Mouse (Mus musculus): ENCODE data around the gene Pgm1.

The Pgm1 gene

DNA sequence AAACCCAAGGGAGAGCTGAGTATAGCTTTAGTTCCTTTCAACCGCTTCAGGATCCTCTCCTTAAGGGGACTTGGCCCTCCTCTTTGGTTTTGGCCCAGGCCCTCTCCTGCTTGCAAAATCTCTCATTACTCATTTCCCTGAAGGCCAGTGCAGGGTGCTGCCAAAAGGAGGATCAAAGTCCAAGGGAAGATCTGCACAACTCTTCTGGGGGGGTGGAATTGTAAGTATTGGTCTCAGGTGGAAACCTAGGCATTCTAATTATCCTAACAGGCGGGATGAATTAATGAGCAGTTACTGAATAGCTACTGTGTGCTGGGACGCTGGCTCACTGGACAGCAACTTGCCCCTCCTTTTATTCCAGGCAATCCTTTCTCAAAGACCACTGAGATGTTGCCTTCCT lies 82.3 kb downstream of the Pgm1 start:
- no peak for DNase-seq (ENCODE audit: low read depth, low spot score)

DNA sequence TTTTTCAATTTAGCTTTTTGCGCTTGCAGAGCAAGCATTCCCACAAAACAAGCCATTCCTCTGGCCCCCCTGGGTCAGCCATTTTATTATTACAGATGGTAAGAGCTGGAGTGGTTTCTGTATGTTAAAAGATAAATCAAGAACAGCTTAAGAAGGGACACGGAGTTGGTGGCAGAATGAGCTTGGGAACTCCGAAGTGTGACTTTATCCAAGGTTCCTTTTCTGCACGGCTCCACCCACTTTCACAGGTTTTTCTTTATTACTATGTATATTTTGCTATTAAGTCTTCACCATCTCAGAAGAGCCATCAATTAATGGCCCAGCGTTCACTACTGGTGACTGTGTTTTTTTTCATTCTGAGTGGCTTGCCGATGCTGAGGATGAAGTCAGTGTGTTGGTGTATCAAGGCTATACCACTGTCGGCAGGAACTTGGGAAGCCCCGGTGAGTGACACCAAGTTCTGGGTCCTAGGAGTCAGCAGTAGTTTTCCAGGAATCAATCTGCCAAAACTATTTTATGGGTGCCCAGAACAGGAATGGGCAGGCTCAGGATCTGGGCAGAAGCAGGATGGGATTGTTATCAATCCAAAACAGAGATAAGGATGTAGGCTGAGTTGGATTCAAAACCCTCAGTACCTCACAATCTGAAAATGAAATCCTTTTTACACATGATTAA lies 83.3 kb downstream of the Pgm1 start:
- no peak for DNase-seq (ENCODE audit: low read depth, low spot score)

DNA sequence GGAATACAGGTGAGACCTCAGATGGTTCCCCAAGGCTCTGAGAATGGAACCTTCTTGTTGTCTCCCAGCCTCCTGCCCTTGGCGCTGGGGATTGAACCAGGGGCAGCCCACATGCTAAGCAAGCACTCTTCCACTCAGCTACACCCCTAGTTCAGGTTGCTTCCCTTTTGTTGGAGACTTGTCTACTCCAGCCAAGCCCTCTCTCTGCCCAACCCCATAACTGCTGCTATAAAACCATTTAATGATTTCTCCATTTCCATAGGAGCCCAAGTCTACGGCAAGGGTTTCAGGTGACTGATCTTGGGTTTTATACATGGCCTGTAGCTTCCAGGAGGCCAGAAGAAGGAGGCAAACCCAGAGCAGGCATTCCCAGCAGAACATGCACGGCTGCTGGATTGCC lies 98.6 kb downstream of the Pgm1 start:
- no peak for DNase-seq (ENCODE audit: low read depth, low spot score)

DNA sequence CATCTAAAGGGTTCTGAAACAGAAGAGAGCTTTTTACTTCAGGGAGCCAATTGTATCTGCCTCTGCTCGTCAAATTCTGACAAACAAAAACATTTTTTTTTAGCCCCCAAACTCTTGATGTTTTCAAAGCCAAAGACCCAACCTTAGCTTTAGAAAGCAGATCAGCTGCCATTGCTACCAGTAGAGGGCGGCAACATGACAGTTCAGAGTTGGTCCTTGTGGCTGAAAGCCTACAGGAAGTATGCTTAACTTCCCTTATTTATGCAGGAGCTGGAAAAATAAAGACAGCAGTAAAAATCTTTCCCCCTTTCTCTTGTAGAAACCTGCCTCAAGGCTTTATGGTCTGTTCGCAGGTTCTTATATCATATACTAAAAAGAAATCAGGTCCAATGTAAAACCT lies 99.4 kb downstream of the Pgm1 start:
- peak; percentile 57 for DNase-seq (ENCODE audit: low read depth, low spot score)

DNA sequence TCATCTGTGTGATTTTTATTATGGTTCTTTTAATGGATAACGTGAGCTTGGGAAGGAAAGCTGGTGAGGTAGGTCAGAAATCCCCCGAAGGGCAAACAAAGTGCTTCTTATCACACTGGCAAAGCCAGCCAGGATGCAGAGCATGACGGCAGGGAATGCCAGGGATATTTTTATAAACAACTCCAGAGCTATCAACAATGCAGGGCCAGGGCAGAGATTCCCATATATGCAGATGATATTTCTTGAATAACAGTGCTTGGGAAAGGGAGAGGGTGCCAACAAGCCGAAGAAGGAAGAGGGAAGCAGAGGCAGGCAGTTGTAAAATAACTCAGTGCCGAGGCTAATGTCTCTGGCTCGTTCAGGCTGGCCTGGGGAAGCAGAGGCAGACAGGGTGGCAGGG lies 102.1 kb downstream of the Pgm1 start:
- no peak for DNase-seq (ENCODE audit: low read depth, low spot score)

DNA sequence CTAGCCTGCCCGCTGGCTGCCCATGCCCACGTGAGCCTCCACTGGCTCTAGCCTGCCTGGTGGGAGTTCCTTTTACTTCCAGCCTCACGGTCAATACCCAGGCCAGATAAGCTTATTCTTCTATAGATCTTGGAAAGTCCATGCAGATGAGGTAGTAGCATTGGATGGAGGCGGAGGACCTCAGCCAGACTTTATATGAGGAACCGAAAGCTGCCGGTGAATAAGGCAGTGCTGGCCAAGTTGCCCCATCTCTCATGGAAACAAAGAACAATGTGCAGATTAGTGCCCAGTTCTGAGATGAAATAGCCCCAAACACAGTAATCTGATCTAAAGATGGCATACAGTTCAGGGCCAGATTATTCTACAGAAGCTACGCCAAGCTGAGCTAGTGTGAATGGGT lies 103.4 kb downstream of the Pgm1 start:
- no peak for DNase-seq (ENCODE audit: low read depth, low spot score)

DNA sequence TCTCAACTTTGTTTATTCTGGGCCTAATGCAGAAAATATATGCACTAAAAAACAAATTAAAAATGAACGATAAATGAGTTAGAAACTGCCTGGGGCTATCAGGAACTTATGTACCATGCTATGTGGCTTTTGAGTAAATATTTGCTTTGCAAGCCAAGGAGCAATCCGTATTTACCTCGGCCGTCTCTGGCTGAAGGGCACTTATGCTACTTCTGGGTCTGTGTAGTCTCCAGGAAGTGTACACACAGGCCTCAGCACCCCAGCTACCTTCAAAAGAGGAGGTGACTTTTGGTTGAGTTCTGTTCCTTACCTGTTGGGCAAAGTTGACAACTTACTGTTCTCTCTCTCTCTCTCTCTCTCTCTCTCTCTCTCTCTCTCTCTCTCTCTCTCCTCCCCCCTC lies 104.7 kb downstream of the Pgm1 start:
- DNase-seq (ENCODE audit: low read depth, low spot score) = no peak

DNA sequence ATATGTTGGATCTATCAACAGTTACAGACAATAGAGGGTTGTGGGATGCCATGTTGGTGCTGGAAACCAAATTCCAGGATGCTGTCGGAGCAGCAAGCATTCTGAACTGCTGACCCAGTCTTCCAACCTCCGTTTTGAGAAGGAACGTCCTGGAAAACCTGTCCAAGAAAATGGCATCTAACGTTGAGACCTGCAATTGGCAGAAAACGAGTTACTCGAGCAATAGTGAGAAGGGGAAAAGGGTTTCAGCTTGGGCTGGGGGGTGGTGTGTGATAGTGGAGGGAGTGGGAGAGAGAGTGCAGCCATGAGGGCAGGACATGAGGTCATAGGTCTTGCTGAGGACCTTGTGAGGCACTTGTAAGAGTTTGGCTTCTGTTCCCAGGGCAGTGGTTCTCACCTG lies 105.8 kb downstream of the Pgm1 start:
- DNase-seq (ENCODE audit: low read depth, low spot score) = no peak

DNA sequence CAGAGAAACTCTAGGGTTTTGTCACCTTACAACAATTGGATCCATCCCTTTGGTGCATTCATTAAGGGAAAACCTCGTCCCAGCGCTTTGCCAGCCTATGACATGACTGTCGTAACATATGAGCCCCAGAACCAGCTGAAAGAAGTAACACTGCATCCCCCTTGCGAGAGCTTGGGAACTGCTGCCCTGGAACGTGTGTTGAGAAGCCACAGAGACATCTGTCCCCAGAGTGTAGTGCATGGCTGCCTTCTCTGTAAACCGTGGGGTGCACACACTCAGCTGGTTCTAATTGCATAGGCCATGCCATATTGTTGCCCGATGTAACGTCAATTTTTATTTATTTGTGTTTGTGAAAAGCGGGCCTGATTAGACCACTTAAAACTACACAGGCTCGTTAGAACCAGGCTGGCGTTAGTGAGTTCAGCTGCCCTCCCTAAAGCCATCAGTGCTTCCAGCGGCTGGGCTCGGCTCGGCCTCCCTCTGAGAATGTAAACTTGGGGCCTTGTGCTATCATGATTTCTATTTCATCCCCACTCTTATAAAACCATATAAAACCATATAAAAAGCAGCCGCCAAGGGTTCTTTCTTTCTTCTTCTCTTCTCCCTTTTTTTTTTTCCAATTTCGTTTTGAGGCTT lies 106.8 kb downstream of the Pgm1 start:
- DNase-seq (ENCODE audit: low read depth, low spot score) = no peak

Measured in embryo, embryonic 11.5 days (tissue).